Mouse (Mus musculus) adipose tissue, adult 10 weeks (tissue): ENCODE data around the gene Zfp85. TPM values are rescaled to one million over a fixed set of nuclear protein-coding genes. Genes with fewer than 3 reads are reported as not detected.

ENCODE experiments used
- polyA plus RNA-seq: library from polyadenylated mRNA; stranded (reverse); fragments of 350-450 nt; fragmentation: Illumina TruSeq; extraction: RNeasy Lipid Tissue Mini Kit (QIAGEN cat#74804); gene quantifications from one replicate; pipeline ENCODE4 v1.2.3, GENCODE M21; 2014; ENCODE audit warnings: low read depth, low replicate concordance

Zfp85 gene
- polyA plus RNA-seq = 3.6 TPM

DNA sequence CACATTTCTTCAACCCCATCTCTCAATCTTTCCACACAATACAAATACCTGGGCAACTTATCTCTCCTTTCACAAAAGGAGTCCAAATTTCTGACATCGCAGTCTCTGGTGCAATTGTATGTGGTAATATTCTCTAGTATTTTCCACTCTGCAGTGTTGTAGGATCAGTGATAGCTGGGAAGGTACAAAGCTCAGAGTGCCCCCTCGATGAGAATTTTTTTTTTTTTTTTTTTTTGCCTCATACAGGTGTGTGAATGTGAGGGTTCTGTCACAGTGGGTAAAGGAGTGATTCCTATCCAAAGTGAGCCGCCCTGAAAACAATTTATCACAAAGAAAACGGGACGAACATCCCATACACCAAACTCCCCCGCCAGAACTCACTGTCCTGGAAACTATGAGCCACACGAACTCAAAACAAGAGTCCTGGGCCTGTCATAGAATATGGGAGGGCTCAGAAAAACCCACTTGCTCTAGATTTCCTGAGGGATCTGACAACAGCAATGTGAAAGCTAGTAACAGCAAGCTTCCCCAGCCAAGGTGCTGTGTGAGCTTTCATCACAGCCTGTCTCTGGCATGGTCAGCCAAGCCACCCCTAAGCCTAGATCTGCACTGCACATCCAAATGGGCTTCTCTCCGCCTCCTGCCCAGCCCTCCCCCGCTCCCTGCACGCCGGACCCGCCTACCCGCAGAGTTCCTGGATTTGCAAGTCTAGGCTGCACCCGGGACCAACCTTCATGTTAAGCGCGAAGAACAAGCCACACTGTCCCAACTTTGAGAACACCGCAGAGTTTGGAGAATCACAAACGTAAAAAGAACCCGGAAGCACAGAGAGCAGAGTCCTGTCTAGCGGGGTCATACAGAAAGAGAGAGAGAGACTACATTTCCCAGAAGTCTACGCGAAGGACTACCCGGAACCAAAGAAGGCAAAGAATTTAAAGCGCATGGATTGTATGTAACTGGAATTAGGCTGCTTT is at the start of gene Zfp85:
Gene Zfp85 (minus strand): TSS at position 896 of the 974 bp plus-strand sequence.

GRCm38 (mm10) chr13:67779265-67780221 is 24.5 kb upstream of the Zfp85 start, which contains the start of gene Zfp493:
Gene Zfp493 (plus strand): TSS chr13:67779693.

GRCm38 (mm10) chr13:67728641-67729318 is 26.2 kb downstream of the Zfp85 start, which contains the start of gene Zfp65:
Gene Zfp65 (minus strand): TSS chr13:67729173.

Other genes with a start within 250 kb of the Zfp85 start
- gene Gm26965, start 229.1 kb downstream of the Zfp85 start, polyA plus RNA-seq = not detected
- 16.9 TPM for gene Zfp87, start 229.1 kb downstream of the Zfp85 start, polyA plus RNA-seq
- gene Zfp748, start 201.4 kb downstream of the Zfp85 start, polyA plus RNA-seq = 5.2 TPM
- gene Zfp729b, start 145.5 kb downstream of the Zfp85 start, polyA plus RNA-seq = 5.3 TPM
- not detected for gene Gm49345, start 117.5 kb downstream of the Zfp85 start, polyA plus RNA-seq
- gene Zfp729a, start 117.4 kb downstream of the Zfp85 start, polyA plus RNA-seq = 4.5 TPM
- 5.1 TPM for gene Zfp738, start 68.2 kb downstream of the Zfp85 start, polyA plus RNA-seq
- gene Zfp65, start 26.1 kb downstream of the Zfp85 start, polyA plus RNA-seq = 7.5 TPM
- gene Zfp493, start 24.5 kb upstream of the Zfp85 start, polyA plus RNA-seq = 1.8 TPM
- gene Zfp273, start 58.5 kb upstream of the Zfp85 start, polyA plus RNA-seq = 4.3 TPM
- gene Gm10037, start 75.9 kb upstream of the Zfp85 start, polyA plus RNA-seq = 6.3 TPM
- gene BC048507, start 108.1 kb upstream of the Zfp85 start, polyA plus RNA-seq = 1.7 TPM